In genomic region chr15:36968295-36968694, GRCm38 (mm10) we compare ENCODE assay signal across 12 mouse cellular contexts. TPM values are rescaled to one million over a fixed set of nuclear protein-coding genes. Genes with fewer than 3 reads are reported as not detected.
DNase-seq lines count a peak whose midpoint lies in the region; ATAC-seq and TF ChIP-seq lines count a peak whose summit lies in the region.
"Had no signal": no experiment of that assay in that cellular context is flagged by ENCODE, and none has a peak within 500 bp of the region (broad histone marks: within the 10 kb centered on the region; RNA-seq: fewer than 3 reads in every experiment).

No protein-coding gene starts in this region.

- peaks cover 28% of the 10 kb centered on the region for H3K4me1 ChIP-seq in cerebellum, adult 2 months (ENCODE audit: control insufficient read depth, insufficient read depth, low read length)
- no peaks in the 10 kb centered on the region for H3K4me1 ChIP-seq in hindbrain, embryonic 11.5 days (replicated peaks; ENCODE audit: control insufficient read depth, insufficient read depth, low read length)
- H3K4me1 ChIP-seq in midbrain, embryonic 10.5 days, result peaks cover 32% of the 10 kb centered on the region

- no peaks in the 10 kb centered on the region for H3K27me3 ChIP-seq in cerebellum, adult 2 months (ENCODE audit: control insufficient read depth, insufficient read depth, low read length)
- no peaks in the 10 kb centered on the region for H3K27me3 ChIP-seq in hindbrain, embryonic 11.5 days (ENCODE audit: control insufficient read depth, insufficient read depth, low read length)
- H3K27me3 ChIP-seq in midbrain, embryonic 10.5 days (ENCODE audit: low read depth, poor library complexity, severe bottlenecking), result no peaks in the 10 kb centered on the region

- no peaks in the 10 kb centered on the region for H3K36me3 ChIP-seq in hindbrain, embryonic 11.5 days (ENCODE audit: control insufficient read depth, insufficient read depth, low read length)
- H3K36me3 ChIP-seq in midbrain, embryonic 10.5 days, result no peaks in the 10 kb centered on the region

- DNase-seq in cerebellum, adult 2 months, result no peak
- no peak for DNase-seq in cerebellum, postnatal 25 days
- DNase-seq in brain, embryonic 18.5 days (ENCODE audit: low read depth, low spot score), result peak; percentile 57
- no peak for DNase-seq in hindbrain, embryonic 11.5 days (ENCODE audit: low spot score)
- DNase-seq in midbrain, embryonic 10.5 days (ENCODE audit: low spot score), result no peak
- no peak for DNase-seq in adrenal gland, adult (ENCODE audit: inconsistent age in 2 of 2, low spot score in 1 of 2)
- no peak for DNase-seq in kidney, postnatal 4 days
- DNase-seq: adrenal gland, postnatal 14 days; gastrocnemius, adult 2 months; heart, postnatal 4 days; lung, postnatal 36 days had no signal

- ATAC-seq in hindbrain, embryonic 11.5 days (ENCODE audit: low FRiP score), result no peak
- no peak for ATAC-seq in CD4-positive, CD25-positive, alpha-beta regulatory T cell, adult 4 months

- peak overlapping the region; percentile 48 for H3K4me3 ChIP-seq in cerebellum, adult 2 months (replicated peaks; ENCODE audit: insufficient read depth, low read depth, low read length)
- H3K4me3 ChIP-seq in hindbrain, embryonic 11.5 days (ENCODE audit: low read depth, low read length), result no peak overlapping the region
- peak overlapping the region; percentile 46 for H3K4me3 ChIP-seq in midbrain, embryonic 10.5 days

- WGBS in cerebellum, adult 2 months, result 0% methylated on average over 1 of the region's 1 CpGs
- 35% methylated on average over 1 of the region's 1 CpGs for WGBS in hindbrain, embryonic 11.5 days
- 61% methylated on average over 1 of the region's 1 CpGs for WGBS in midbrain, embryonic 10.5 days

- H3K9me3 ChIP-seq in hindbrain, embryonic 11.5 days (ENCODE audit: control insufficient read depth, low read length), result no peaks in the 10 kb centered on the region
- H3K9me3 ChIP-seq in midbrain, embryonic 10.5 days (replicated peaks), result no peaks in the 10 kb centered on the region

- peak overlapping the region; percentile 97 for H3K27ac ChIP-seq in cerebellum, adult 2 months (ENCODE audit: insufficient read depth, low read length)
- H3K27ac ChIP-seq in hindbrain, embryonic 11.5 days (ENCODE audit: low read depth, low read length), result peak overlapping the region; percentile 81; the same call in 1 of the 2 replicates
- H3K27ac ChIP-seq in midbrain, embryonic 10.5 days (replicated peaks), result peak overlapping the region; percentile 81
- H3K27ac ChIP-seq: gastrocnemius, adult 2 months had no signal

- TF ChIP-seq CTCF in cerebellum, adult 2 months (IDR thresholded peaks at IDR 0.05; ENCODE audit: borderline replicate concordance, insufficient read depth, low read depth, low read length), result no peak

- TF ChIP-seq POLR2A in cerebellum, adult 2 months (IDR thresholded peaks at IDR 0.05; ENCODE audit: borderline replicate concordance, insufficient read depth, low read length), result no peak

- no peak overlapping the region for H3K9ac ChIP-seq in hindbrain, embryonic 11.5 days (ENCODE audit: low read depth, low read length)

- H3K4me2 ChIP-seq in hindbrain, embryonic 11.5 days (replicated peaks; ENCODE audit: low read depth, low read length), result peak overlapping the region; percentile 31

RNA-seq across cellular contexts. Expression of gene Zfp706, which starts 39.3 kb away (rescaled TPM):
- polyA plus RNA-seq in cerebellum, adult 2 months (2012; rRNA removed), result 120 and 125 TPM in 2 replicates
- 360 and 376 TPM in 2 replicates for polyA plus RNA-seq in hindbrain, embryonic 11.5 days (2014; fragmentation: Nextera tagmentation; extraction: Ambion mirVana)
- 479 and 502 TPM in 2 replicates for polyA plus RNA-seq in midbrain, embryonic 10.5 days (2016; fragmentation: Nextera tagmentation; extraction: Ambion mirVana)
- polyA plus RNA-seq in CD4-positive, CD25-positive, alpha-beta regulatory T cell, adult 4 months (2017; shearing (Covaris generic)), result 100 to 1,000 TPM; 420 to 436 TPM
